Mouse (Mus musculus): ENCODE measurements around the gene Smtnl2.

The Smtnl2 gene

DNA sequence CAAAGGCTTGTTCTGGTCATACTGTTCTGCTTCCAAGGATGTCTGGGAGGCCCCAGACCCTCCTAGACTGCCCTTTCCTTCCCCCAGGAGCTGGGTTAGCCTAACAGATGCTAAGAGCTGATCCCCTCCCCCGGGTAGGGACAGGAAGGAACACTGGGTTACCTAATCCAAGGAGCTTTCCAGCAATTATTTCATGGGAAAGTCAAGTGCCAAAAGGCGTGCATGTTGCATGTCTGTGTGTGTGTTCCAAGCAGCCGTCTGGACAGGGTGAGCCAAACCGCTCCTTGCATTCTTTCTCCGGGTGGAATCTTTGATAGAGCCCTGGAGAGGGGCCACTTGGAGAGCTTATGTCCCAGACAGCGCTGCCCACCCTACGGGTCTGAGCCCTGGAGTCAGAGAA, 1.5 kb upstream of the Smtnl2 start:
- POLR2A ChIA-PET = interaction anchor here in 3 of 4 experiments (0.5 to 2.0 kb wide), 9 partner anchors 10 to 636 kb away, joined by 3 to 6 read pairs (median 4); no protein-coding TSS in a partner anchor
- CTCF ChIA-PET = interaction anchor here in 3 of 4 experiments (0.5 to 1.7 kb wide), 4 partner anchors 16 to 70 kb away, joined by 3 to 8 read pairs (median 4); no protein-coding TSS in a partner anchor

DNA sequence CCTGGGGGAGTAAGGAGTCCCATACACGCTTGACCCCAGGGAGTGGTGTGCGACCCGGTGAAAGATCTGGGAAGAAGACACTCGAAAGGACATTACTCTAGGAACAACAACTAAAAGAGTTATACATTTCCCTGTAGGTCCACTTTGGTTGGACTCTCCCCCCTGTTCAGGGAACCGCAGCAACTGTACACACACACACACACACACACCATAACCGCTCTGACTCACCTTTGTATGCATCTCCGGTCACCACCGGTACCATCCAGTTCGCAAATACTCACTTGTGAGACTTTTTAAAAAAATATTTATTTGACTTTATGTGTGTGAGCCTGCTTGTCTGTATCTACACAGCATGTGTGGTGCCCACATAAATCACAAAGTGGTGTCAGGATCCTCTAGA, 432 bp upstream of the Smtnl2 start:
- CTCF ChIA-PET = interaction anchor here in 3 of 4 experiments (1.1 to 3.5 kb wide), 8 partner anchors 11 to 188 kb away, joined by 3 to 27 read pairs (median 7); no protein-coding TSS in a partner anchor
- POLR2A ChIA-PET = interaction anchor here in 3 of 4 experiments (1.0 to 4.6 kb wide), 17 partner anchors 7 to 205 kb away, joined by 3 to 45 read pairs (median 8); partner anchors contain the start of genes 4933427D14Rik (in 1 of the 3), Gm43951 (in 1 of the 3), Mybbp1a (in 1 of the 3) and Txndc17 (in 1 of the 3)

DNA sequence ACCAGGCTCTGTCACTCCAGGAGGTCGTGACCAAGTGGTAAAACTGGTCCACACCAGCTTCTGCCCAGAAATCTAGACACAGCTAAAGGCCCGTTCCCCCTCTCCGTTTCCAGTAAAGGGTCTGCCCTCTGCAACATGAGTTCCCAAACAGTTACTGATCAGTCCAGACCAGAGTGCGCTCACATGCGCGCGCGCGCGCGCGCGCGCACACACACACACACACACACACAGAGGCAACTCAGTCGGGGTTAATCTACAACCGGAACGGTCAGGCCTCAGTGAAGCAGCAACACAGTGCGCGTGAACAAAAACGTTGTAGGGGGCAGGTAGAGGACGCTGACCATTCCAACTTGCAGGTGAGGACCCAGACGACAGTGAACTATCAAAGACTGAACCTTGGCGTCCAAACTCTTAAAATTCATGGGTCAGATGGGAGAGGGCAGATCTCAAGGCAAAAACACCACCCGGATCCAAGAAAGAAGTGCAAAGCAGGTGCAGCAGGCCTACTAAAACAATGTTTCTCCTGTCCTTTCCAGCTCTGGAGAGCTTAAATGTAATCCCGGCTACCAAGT, 906 bp downstream of the Smtnl2 start:
- POLR2A ChIA-PET = interaction anchor here (0.6 to 4.6 kb wide), 47 partner anchors 8 to 1742 kb away, joined by 3 to 45 read pairs (median 4); partner anchors contain the start of genes Ggt6 (in 2 of the 4), 4933427D14Rik (in 1 of the 4), Gm43951 (in 1 of the 4) and Mybbp1a (in 1 of the 4)
- CTCF ChIA-PET = interaction anchor here (0.6 to 3.5 kb wide), 31 partner anchors 8 to 186 kb away, joined by 3 to 27 read pairs (median 4); partner anchors contain the start of gene Ggt6 (in 1 of the 4)

DNA sequence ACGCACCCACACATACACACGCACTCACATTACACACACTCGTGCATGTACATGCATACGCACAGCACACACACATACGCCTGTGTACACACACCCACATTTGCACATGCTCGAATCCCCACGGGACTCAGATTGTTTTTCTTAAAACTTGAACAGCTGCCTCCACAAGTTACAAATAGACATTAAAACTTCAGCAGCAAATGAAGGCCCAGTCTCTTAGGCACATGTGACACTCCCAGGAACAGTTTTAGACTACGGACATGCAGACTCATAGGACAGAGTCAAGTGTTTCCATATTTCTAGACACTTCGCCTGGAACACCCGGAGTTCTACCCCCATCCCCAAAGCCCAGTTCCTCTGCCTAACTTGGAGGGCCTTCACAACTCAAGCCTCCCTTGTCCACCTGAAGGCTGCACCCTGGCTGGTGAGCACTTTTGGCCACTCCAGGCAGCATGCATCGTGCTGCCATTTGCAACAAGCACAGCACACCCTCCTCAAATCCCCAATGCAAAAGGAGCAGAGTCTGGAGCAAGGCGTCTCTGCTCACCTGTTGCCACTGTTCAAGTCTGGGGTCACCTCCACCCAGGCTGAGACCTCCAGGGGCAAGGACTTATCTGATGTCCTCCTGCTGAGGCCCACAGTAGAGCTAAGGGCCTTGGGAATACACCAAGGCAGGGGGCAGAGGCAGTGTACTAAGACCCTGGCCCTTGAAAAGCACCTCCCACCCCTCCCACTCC, 1.7 kb downstream of the Smtnl2 start:
- POLR2A ChIA-PET = interaction anchor here (0.6 to 4.6 kb wide), 35 partner anchors 8 to 203 kb away, joined by 3 to 45 read pairs (median 5); partner anchors contain the start of genes 4933427D14Rik (in 1 of the 4), Ggt6 (in 1 of the 4), Gm43951 (in 1 of the 4) and Spns2 (in 1 of the 4)
- CTCF ChIA-PET = interaction anchor here (0.6 to 3.5 kb wide), 16 partner anchors 9 to 68 kb away, joined by 3 to 27 read pairs (median 6); no protein-coding TSS in a partner anchor

GRCm38 (mm10) chr11:72408451-72409170, 2.9 kb downstream of the Smtnl2 start:
- ChIA-PET POLR2A (interaction anchor here (0.6 to 4.6 kb wide), 23 partner anchors 8 to 67 kb away, joined by 3 to 45 read pairs (median 4); no protein-coding TSS in a partner anchor), CTCF (interaction anchor here in 2 of 4 experiments (0.6 to 3.5 kb wide), 8 partner anchors 10 to 151 kb away, joined by 3 to 27 read pairs (median 4); no protein-coding TSS in a partner anchor)

- ChIA-PET POLR2A (interaction anchor here (0.7 to 4.6 kb wide), 19 partner anchors 6 to 64 kb away, joined by 3 to 45 read pairs (median 5); partner anchors contain the start of gene Tekt1 (in 1 of the 4)), CTCF (interaction anchor here in 2 of 4 experiments (0.5 to 1.4 kb wide), 4 partner anchors 11 to 132 kb away, joined by 3 to 4 read pairs (median 4); no protein-coding TSS in a partner anchor)
These were observed 3.9 kb downstream of the Smtnl2 start for GRCm38 (mm10) chr11:72407574-72407973.

GRCm38 (mm10) chr11:72407081-72407480, 4.4 kb downstream of the Smtnl2 start:
- POLR2A ChIA-PET = interaction anchor here (0.7 to 2.7 kb wide), 14 partner anchors 9 to 64 kb away, joined by 3 to 13 read pairs (median 4); partner anchors contain the start of gene Tekt1 (in 1 of the 4)
- CTCF ChIA-PET = interaction anchor here in 1 of 4 experiments (1.4 kb wide), 1 partner anchor 63 kb away, joined by 4 read pairs; no protein-coding TSS in a partner anchor

GRCm38 (mm10) chr11:72406079-72406675, 5.3 kb downstream of the Smtnl2 start:
- CTCF ChIA-PET = no interaction called here
- POLR2A ChIA-PET = interaction anchor here in 1 of 4 experiments (1.8 kb wide), 1 partner anchor 58 kb away, joined by 6 read pairs; no protein-coding TSS in a partner anchor

DNA sequence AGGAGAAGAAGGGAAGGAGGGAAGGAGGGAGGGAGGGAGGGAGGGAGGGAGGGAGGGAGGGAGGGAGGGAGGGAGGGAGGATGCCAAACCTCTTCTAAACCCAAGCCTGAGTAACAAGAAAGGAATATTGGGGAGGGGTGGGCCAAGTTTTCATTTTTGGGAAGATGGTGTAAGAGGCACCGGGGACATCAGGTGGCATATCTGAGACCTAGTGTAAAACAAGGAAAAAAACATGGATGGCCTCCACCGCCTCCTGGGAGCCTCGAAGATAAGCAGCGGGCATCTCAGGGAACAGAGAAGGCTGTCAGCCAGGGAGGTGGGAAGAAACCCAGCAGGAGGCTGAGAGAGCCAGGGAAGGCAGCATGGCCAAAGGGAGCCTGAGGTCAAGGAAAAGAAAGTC, 6.0 kb downstream of the Smtnl2 start:
- ChIA-PET CTCF (no interaction called here), POLR2A (no interaction called here)

- ChIA-PET POLR2A (interaction anchor here in 3 of 4 experiments (0.5 to 4.6 kb wide), 11 partner anchors 7 to 164 kb away, joined by 3 to 45 read pairs (median 4); partner anchors contain the start of gene Smtnl2 (in 2 of the 3)), CTCF (interaction anchor here in 1 of 4 experiments (1.1 kb wide), 1 partner anchor 26 kb away, joined by 4 read pairs; no protein-coding TSS in a partner anchor)
These were observed 8.5 kb downstream of the Smtnl2 start for GRCm38 (mm10) chr11:72402969-72403368.

- ChIA-PET POLR2A (interaction anchor here in 3 of 4 experiments (0.8 to 4.6 kb wide), 30 partner anchors 8 to 136 kb away, joined by 3 to 45 read pairs (median 4); partner anchors contain the start of genes Smtnl2 (in 3 of the 3), Ggt6 (in 1 of the 3) and Tekt1 (in 1 of the 3)), CTCF (interaction anchor here in 3 of 4 experiments (0.8 to 2.4 kb wide), 5 partner anchors 9 to 60 kb away, joined by 3 to 7 read pairs (median 3); partner anchors contain the start of gene Smtnl2 (in 1 of the 3))
These were observed 9.5 kb downstream of the Smtnl2 start for GRCm38 (mm10) chr11:72402017-72402416.

- POLR2A ChIA-PET = interaction anchor here (0.5 to 4.6 kb wide), 30 partner anchors 8 to 137 kb away, joined by 3 to 45 read pairs (median 4); partner anchors contain the start of genes Smtnl2 (in 3 of the 4) and Tekt1 (in 1 of the 4)
- CTCF ChIA-PET = interaction anchor here in 3 of 4 experiments (0.6 to 2.4 kb wide), 9 partner anchors 10 to 221 kb away, joined by 3 to 7 read pairs (median 3); partner anchors contain the start of gene Smtnl2 (in 2 of the 3)
These were observed 10.4 kb downstream of the Smtnl2 start for GRCm38 (mm10) chr11:72401068-72401467.

GRCm38 (mm10) chr11:72397811-72398525, 13.5 kb downstream of the Smtnl2 start:
- CTCF ChIA-PET = interaction anchor here in 2 of 4 experiments (0.5 to 1.2 kb wide), 2 partner anchors 27 to 262 kb away, joined by 3 read pairs; no protein-coding TSS in a partner anchor
- POLR2A ChIA-PET = interaction anchor here in 2 of 4 experiments (0.9 to 2.5 kb wide), 3 partner anchors 13 to 41 kb away, joined by 3 to 8 read pairs (median 4); partner anchors contain the start of gene Smtnl2 (in 1 of the 2)

DNA sequence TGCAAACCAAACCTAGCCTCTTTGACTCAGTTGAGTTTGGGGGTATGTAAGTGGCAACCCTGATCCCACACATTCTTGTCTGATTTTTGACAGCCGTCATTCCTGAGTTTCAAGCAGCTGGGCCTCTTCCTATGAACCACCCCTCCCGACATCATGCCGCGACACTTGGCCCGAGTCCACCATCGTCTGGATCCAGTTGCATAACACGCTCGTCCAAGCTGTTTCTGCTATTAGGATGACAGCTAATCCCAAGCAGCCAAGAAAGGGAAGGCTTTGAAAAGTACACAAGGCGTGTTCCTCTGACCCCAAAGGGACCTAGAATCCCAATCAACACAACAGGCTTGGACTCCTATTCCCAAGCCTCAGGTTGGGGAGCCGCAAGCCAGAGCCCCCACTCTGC, 14.4 kb downstream of the Smtnl2 start:
- ChIA-PET POLR2A (interaction anchor here in 3 of 4 experiments (0.7 to 2.5 kb wide), 6 partner anchors 9 to 110 kb away, joined by 3 to 8 read pairs (median 4); no protein-coding TSS in a partner anchor), CTCF (interaction anchor here in 2 of 4 experiments (0.5 to 1.2 kb wide), 2 partner anchors 28 to 263 kb away, joined by 3 read pairs; no protein-coding TSS in a partner anchor)

- ChIA-PET POLR2A (interaction anchor here in 3 of 4 experiments (0.7 to 2.5 kb wide), 11 partner anchors 8 to 109 kb away, joined by 3 to 8 read pairs (median 4); no protein-coding TSS in a partner anchor), CTCF (no interaction called here)
These were observed 14.9 kb downstream of the Smtnl2 start for GRCm38 (mm10) chr11:72396621-72397020.

DNA sequence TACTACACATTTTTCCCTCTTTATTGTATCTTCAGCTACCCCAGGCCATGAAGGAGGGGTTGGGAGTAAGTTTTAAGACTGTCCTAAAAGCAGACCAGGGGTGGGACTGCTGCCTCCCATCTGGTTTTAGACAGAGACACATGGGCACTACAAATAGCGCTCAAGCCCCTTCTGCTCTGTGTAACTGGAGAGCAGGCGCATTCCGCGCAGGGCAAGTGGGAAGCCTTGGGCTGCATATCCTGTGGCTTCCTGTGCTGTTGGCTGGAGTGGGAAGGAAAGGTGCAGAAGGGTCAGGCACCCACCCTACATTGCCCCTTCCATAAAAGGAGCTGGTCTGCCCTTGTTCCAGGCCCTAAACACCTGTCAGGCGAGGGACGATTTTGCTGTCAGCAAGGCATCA, 15.9 kb downstream of the Smtnl2 start:
- ChIA-PET CTCF (interaction anchor here in 2 of 4 experiments (0.5 to 0.6 kb wide), 3 partner anchors 16 to 529 kb away, joined by 3 to 4 read pairs (median 3); partner anchors contain the start of gene Smtnl2 (in 1 of the 2)), POLR2A (interaction anchor here in 2 of 4 experiments (0.9 to 2.5 kb wide), 9 partner anchors 11 to 37 kb away, joined by 3 to 8 read pairs (median 4); partner anchors contain the start of gene Smtnl2 (in 1 of the 2))
